Mouse (Mus musculus) thymus, adult 18-20 months (tissue): ENCODE results near the gene Megf11.
"Not testable (repeated sequence)": the region's sequence is repeated elsewhere in the genome, so short reads cannot be mapped to it uniquely, and the experiment has no call there.

Experiments
- DNase-seq, 2 experiments: peaks; one replicate each; pipeline ENCODE4 v3.0.0; 2022; ENCODE audit warnings: mixed read lengths in 2 of 2

Megf11 gene

DNA sequence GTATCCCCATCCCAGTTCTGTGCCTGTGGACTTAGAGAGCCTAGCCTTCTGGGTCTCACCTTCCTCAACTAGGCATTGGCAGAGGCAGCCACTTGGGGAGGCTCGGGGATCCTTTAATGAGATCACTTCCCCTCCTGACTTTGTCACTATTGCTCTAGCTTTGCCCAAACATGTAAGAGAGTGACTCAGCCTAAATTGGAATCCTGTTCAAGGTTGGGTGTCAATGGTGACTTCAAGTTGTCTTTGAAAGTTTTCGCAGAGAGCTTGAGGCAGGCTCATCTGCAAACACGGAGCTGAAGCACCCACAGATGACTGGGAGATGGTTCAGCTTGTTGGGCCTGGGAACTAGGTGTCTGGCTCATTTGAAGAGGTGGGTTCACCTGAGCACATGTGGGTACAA, 85.9 kb downstream of the Megf11 start:
- DNase-seq, result no peak

DNA sequence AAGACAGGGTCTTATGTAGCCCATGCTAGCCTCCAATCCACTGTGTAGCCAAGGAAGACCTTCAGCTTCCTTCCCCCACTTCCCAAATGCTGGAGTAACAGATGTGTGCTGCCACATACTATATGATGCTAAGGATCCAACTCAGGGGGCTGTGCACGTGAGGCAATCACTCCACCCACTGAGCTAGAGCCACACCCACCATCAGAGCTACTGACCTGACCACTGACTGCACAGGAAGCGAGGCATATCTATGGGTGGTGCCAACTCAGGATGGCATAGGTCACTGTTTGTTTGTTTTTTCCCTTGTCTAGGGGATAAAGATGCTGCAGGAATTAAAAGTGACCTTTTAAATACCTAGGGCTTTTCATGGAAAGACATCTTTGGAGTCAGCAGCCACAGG, 86.7 kb downstream of the Megf11 start:
- no peak for DNase-seq

DNA sequence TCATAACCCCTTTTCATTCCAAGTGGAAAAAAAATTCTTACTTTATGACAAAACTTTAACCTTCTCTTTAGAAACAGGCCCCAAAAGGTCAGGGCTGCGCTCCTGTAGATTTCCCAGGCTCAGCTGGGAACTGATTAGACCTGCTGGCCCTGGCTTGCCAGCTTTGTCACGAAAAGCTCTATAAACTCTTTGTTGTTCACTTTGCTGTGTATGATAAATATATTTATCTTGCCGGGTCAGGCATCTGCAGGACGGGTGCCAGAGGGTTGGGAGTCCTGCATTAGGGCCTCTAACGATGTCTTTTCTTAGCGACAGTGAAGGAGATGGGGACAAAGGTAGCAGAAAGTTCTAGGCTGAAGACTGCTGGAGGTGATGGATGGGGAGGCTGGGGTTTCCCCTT, 87.3 kb downstream of the Megf11 start:
- DNase-seq, result no peak

DNA sequence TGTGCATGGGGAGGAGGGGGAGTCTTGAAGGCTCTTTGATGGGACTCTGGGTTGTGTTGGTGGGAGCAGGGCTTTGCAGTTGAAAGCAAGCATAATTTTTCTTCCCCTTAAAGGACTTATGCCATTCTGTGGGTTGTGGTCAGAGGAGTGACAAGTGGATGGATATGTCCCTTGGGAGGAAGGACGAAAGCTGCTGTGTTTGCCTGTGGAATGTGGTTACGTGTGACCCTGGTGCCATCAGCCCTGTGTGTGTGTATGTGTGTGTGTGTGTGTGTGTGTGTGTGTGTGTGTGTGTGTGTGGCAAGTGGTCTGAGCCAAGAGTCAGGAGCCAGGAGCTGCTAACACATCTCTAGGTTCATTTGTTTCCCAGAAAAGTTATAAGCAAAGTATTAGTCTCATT, 87.7 kb downstream of the Megf11 start:
- DNase-seq, result no peak

DNA sequence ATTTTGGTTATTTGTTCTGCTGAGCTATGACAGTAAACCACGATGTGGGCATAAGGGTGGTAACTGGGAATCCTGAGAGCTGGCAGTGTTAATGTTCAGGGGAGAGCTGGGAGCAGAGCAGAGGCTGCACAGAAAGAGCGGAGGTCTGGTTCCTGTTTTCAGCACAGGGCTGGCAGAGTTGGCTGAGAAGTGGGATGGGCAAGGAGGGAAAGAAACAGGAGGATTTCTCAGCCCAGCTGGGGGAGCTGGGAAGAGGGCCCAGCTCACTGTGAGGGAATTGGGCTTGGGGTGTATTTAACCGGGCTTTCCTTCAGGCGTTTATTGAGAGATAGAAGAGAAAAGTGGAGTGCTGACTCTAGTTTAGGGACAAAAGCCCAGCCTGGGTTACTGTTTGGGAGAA, 88.3 kb downstream of the Megf11 start:
- no peak for DNase-seq

DNA sequence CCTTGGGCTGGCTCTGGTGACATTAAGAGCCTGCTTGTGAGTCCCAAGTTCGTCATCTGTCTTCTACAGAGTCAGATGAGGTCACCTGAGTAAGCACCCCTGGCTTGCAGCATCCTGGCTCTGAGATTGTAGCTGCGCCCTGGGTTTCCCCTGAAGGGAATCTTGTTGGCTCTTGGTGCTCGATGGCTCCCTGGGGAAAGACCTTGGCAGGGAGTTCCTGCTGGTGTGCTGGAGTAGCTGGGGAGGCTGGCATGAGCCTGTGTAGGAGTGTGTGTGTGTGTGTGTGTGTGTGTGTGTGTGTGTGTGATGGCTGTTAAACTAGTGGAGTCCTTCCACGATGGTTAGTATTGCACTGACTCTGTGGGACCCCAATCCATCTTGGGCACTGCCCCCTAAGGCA, 88.7 kb downstream of the Megf11 start:
- no peak for DNase-seq

DNA sequence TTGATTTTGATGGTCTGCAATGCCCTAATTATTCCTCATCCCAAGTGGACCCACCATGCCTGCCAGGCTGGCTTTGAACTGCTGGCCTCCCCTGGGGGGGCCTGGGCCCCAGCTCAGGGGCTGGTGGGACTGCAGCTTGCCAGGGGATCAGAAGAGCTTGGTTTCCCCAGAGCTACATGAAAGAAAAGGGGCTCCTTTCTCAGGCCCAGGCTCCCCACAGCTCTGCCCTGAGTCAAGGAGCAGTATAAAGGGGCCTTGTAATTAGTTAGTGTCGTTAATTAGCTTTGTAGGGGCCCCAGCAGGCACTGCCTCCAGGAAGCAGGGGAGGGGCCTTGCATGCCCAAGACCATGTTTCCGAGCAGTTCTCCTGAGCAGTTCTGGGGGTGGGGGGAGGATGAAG, 90.5 kb downstream of the Megf11 start:
- DNase-seq, result no peak

DNA sequence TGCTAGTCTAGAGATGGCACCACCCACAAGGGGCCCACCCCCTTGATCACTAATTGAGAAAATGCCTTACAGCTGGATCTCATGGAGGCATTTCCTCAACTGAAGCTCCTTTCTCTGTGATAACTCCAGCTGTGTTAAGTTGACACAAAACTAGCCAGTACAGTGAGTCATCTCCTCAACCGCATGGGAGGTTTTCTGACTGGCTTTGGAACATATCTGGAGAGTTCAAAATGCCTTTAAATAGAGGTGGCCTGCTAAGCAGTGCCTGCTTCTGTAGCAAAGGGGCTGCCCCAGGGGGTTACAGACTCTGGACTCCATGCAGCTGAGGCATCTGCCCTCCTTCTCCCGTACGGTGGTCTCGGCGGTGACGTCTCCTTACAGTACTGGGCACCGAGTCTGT, 92.0 kb downstream of the Megf11 start:
- DNase-seq, result not testable (repeated sequence)

GRCm38 (mm10) chr9:64482126-64482525, 96.7 kb downstream of the Megf11 start:
- DNase-seq, result no peak

- no peak for DNase-seq
Measured at GRCm38 (mm10) chr9:64487377-64487776, 102.0 kb downstream of the Megf11 start.

- DNase-seq, result no peak
Measured at GRCm38 (mm10) chr9:64494647-64495046, 109.2 kb downstream of the Megf11 start.

- no peak for DNase-seq
Measured at GRCm38 (mm10) chr9:64498929-64499328, 113.5 kb downstream of the Megf11 start.

GRCm38 (mm10) chr9:64501211-64501610, 115.8 kb downstream of the Megf11 start:
- DNase-seq, result no peak

DNA sequence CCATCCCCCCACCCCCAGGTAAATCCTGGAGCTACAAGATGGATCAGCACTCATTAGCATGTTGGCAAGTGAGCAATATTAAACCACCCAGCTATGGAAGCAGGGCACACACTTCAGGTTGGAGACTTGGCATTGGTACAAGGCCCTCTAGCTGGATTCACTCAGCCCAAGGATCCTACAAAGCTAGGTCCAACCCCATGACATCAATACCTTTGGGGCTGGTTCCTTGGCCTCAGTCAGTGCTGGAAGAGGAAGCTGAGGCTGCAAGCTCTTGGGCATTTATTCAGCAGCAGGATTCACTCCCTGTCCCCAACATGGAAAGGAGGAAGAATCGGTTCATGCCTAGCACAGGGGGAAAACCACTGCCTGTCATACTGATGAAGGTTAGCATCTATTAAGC, 118.6 kb downstream of the Megf11 start:
- DNase-seq, result no peak

DNA sequence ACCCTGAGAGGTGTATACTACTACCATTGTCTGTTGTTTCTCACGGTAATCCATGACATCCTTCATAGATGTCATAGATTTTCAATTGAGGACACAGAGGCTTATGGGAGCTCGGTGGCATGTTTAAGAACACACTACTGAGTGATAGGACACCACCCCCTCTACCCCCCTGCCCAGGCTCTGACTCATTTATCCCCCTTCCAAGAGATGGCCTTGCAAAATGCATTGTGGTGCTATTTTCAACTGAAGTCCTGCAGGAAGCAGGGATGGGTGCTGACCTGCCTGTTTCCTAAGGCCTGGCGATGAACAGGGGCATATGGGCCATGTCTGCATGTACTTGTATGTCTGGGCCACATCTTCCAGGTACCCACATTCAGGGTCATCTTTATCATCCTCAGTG, 119.0 kb downstream of the Megf11 start:
- DNase-seq, result no peak

- DNase-seq, result no peak
Measured at GRCm38 (mm10) chr9:64504921-64505320, 119.5 kb downstream of the Megf11 start.

DNA sequence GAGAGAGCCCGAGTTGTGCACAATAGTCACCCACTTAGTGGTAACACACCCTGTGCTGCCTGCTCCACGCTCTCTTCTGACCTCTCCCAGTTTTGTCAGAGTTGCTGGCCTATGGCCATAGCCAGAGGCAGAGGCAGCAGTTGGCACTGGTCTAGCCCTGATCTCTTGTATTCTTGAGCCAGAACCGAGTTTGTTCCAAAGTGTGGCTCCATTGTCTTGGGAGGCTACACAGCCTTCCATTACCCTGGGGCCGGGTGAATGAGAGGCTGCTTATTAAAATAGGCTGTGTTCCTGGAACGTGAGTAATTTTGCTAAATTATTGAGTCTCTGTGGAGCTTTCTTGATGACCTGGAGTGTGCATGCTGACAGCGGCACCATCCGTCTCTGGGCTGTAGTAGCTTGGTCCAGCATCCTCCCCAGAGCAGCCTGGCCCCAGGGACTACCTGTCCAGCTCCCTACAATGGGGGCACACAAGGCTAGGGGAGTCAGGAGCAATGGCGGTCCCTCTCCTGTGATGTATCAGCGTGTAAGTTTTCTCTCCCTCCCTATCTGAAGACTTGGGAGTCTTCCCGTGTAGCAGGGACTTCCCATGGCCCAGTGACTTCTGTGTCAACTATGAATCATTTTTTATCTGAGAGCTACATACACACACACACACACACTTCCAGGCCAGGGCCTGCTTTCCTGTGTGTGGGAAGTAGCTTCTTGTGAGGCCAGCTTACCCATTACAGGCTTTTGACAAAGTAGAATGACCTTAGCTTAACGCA, 121.2 kb downstream of the Megf11 start:
- no peak for DNase-seq

- no peak for DNase-seq
Measured at GRCm38 (mm10) chr9:64507207-64507517, 121.7 kb downstream of the Megf11 start.

DNA sequence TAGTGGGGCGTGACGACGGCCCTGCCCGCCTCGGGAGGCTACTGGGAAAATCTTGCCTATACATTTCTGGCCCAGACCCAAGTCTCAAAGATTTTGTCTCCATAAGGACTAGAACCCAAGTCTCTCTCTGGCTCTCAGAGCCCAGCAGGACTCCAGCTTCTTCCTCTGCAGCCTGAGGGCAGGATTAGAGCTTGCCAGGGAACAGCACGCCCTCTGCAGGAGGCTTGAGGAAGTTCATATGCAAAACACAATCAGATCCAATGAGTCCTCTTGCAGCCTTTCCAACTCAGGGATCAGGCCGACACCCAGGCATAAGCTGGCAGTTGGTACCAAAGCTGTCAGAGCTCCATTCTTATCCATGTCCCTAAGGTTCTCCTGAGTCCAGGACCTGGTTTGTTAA, 122.6 kb downstream of the Megf11 start:
- no peak for DNase-seq

DNA sequence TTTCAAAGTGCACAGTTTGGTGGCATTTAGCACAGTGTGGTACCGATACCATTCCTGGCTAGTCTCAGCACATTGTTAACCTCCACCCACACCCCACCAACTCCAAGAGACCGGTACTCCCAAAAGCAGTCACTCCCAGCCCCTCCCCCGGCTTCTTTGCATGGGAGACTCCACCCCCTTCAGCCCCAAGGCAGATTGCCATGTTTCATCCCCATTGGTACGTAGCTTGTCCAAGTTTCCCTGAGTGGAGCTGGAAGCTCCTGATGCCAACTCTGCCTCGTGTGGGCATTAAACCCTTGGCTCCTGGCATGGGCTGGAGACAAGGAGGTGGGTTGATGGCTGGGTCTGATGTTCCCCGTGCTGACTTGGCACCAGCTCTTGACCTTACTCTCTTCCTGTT, 129.4 kb downstream of the Megf11 start:
- no peak for DNase-seq

DNA sequence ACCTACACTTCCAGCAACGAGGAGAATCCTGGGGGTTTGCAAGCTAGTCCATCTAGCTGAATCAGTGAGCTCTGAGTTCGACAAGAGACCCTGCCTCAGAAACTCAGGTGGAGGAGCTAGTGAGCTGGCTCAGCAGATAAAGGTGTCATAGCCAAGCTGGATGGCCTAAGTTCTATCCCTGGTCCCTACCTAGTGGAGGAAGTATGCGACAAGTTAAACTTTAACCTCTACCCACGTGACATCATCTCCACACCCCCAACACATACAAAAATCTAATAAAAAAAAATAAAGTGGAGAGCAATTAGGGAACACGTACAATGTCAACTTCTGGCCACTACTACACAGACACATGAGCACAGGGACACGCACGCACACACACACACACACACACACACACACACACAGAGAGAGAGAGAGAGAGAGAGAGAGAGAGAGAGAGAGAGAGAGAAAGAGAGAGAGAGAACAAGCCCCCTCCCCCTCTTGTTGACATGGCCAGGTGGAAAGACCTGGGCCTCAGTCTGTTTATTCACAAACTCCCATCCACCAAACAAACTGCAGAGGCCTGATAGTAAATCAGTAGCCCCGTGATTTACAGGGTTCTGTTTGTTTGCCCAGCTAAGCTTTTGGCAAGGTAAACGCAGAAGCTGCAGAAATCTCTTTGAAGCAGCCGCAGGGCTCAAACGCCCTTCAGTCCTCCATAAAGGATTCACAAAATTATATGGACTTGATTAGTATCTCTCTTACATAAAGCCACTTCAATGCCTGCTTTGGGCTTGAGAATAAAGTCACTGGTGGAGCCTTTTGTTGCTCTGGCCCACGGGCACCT, 134.7 kb downstream of the Megf11 start:
- no peak for DNase-seq

DNA sequence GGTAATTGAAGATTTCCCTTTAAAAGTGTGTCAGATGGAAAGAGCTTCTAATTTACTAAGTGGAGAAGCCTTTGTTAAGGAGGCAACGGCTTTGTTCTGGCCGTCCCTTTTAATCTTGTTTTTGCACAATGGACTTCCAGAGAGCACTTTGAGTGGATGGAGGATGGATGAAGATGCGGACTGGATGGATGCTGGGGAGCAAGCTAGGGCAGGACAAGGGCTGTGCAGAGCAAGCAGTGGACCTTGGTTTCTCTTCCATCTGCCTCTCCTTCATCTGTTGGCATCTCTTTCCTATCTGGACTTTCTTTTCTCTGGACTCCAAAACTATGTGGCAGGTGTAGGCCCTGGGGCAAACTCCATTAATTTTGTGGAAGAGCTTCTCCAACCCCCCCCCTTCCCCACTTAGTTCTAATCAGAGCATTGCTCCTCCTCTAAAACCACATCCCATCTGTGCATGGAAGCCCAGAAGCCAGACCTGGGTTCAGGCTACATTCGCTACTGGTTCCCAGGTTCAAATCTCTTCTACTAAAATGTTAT, 135.4 kb downstream of the Megf11 start:
- DNase-seq, result no peak

DNA sequence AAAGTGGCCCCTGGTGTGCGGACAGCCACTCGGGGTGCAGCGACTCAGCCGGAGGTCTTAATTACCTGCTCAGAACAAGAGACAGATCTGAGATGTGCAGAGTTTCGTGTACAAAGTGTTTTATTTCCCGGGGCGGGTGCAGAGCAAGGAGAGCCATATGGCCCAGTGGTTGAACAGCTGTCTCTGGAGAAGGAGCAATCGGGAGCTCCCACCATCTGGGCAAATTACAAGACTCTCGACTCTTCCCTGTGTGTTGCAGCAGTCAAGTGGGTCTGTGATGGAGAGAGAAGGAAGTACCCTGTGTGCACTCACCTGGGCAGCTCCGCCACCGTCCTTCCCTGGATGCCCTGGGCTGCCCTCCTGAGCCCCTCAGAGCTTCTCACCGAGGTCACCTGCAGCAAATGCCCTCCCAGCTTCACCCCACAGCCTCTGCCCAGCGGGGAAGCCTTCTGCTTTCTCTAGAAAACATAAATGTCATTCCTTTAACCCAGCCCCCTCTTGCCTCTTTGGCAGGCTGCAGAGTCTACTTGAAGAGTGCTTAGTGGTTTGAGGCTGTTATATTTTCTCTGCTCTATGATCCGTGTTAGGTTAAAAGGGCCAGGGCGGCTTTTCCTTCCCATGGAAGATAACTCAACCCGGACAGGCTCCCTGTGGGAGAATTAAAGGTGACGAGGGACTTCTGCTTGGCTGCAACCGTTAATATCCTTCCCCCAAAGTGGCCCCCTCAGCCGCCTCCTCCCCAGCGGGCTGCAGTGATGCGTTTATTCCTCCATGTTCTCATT, 138.0 kb downstream of the Megf11 start:
- DNase-seq, result no peak
